Mouse (Mus musculus) cerebellum, adult (tissue): ENCODE measurements around the gene Gm20388.

Experiments
- ATAC-seq: cut with Nextera tagmentation; 2 replicates; pipeline ENCODE4 v1.9.2; 2017; ENCODE audit warnings: mild to moderate bottlenecking, moderate library complexity, mixed read lengths; ENCODE audit not compliant: insufficient number of reproducible peaks, low FRiP score, low TSS enrichment

Gm20388 gene

DNA sequence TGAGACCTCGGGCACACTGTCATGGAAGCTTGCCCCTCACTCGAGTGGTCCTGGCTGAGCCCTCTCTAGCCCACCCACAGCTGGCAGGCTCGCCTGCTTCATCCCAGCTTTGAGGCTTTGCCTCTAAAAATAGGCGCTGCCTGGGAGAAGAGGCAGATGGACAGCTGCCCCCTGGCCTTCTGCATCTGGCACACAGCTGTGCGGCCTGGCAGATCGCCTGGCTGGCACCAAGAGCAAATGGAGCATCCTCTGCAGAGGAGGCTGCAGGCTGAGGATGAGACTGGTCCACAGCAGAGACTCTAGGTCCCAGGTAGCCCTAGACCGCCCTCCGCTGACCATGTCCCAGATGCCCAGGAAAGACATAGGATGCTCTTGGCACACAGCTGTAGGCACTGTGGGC is 2805.9 kb downstream of the Gm20388 start:
- ATAC-seq = no peak

DNA sequence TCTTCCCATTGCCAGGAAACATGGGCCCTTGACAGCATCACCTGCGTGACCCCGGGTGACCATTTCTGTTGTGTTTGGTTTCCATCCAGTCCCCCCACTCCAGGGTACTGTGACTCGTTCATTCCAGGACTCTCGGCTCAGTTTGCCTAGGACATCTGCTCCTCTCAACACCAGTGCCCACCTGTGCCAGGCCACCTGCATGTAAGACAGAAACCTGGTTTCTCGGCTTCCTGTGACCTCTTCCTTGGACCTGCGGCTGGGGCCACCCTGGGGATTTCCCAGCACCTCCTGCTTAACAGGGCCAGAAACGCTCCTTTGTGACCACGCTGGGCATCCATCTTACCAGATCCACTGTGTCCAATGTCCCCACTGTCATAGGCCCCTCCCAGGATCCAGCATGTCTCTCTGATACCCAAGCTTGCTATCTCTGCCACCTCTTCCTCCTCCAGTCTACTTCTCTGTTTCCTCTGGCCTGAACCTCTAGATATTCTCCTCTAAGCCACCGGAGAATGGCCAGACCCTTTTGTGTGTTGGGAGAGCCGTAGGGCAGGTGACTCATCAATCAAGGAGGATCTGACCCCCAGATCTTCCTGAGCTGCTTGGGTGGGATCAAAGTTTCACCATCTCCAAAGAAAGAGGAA is 2807.3 kb downstream of the Gm20388 start:
- no peak for ATAC-seq

DNA sequence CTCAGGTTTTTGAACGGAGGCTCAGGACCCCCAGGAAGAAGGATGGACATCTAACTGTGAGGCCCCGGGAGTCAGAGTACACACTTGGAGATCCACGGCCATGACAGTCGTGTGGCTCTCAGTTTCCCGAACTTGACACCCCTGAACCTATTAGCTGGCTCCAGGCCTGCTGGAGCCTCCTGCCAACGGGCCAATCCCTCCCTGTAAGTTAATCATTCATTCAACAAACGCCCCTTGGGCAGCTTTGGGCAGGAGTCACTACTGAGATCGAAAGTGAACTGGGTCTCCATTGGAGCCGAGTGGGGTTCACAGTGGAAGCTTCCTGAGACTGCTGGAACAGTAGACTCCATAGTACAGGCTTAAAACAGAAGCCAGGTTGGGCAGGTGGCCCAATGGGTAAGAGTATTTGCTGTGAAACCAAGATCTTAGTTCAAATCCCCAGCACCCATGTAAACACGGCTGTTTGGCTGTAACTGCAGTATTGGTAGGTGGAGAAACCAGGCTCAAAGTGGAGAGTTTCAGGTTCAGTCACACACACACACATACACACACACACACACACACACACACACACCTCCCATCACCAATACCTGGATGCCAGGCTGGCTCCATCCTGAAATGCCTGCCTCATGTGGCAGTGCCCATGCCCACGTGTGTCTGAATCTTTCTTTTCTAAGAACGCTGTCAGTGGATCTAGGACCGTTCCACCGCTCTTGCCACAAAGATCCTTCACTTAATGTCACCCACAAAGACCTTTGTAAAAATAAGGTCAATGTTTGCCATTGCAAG is 2808.3 kb downstream of the Gm20388 start:
- no peak for ATAC-seq

- ATAC-seq = no peak
Measured at GRCm38 (mm10) chr8:122719500-122720065, 2808.9 kb downstream of the Gm20388 start.

DNA sequence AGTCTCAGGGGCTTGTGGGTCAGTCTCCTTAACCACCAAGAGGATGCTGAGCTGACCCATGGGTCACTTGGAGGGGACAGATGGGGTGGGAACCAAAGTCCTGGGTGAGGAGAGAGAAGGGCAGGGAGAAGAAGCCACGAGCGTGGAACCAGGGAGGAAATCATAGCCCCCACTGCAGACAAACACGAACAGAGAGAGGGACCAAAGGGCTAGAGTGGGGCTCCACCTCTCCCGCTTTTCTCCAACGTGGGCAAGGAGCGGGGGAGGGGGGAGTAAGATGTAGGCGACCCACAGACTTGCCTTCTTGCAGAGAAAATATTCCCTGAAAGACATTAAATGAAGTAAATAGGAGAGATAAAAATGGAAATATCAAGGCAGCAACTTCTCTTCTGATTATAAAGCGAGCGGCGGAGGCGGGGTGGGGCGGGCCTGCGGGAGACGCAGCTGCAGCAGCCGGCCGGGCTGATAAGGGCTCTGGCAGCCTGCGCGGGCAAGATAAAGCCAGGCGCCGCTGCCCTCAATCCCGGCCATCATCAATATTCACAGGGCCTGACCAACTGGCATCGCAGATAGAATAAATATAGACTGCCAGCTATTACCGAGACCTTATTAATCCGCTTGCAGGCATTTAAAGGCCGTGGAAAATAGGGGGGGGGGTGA is 2809.6 kb downstream of the Gm20388 start:
- ATAC-seq = no peak

DNA sequence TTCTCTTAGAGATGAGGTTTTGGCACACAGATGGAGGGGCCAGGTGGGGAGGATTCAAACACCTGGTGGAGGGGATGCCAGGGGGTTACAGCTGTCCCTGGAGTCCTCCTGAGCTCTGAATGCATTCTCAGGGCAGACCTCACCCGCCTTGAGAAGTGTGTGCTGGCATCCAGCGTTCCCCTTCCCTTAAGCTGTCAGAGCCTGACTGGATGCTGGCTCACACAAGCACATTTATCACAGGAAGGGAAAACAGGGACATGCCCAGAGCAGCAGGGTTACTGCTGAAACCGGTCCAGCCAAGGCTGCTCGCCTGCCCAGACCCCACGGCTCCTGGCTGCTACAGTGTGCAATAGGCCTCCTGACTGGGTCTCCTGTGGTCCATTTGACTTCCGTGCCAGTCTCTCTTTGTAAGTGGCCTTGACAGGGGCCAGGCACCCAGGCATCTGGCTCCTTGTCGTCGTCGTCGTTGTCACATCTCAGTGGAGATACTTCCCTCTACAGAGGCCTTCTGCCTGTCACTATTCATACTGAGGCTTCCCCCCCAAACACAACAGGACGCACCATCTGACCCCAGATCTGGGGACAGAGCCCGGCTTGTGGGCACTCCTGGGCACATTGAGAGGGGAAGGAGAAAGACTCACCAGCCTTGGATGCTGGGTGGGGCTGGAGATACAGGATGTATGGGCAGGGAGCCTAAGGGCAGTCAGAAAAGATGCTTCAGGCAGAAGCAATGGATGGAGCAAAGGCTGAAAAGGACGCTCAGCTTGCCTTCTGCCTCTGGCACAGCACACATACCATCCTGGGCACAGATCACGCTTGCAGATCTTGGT is 2810.4 kb downstream of the Gm20388 start:
- peak; percentile 27; the same call in 1 of the 2 replicates for ATAC-seq

DNA sequence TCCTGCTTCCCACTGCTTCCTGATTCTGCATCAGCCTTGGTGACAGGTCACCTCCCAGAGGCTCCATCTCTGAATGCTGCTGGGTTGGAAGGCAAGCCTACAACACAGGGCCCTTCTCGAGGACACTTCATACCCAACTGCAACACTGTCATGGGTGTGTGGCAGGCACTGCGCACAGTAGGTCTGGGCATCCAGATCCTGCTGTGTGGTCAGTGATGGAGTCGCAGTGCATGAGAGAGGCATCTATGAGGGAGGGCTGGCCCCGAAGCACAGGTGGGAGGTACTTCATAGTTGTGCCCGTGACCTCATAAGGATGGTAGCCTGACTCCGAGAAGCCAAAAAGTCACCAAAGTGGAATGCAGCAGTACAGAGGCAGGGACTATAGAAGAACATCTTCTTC is 2814.5 kb downstream of the Gm20388 start:
- no peak for ATAC-seq

- no peak for ATAC-seq
Measured at GRCm38 (mm10) chr8:122726789-122727188, 2816.1 kb downstream of the Gm20388 start.

GRCm38 (mm10) chr8:122727412-122727811 is 2816.8 kb downstream of the Gm20388 start:
- ATAC-seq = no peak

- no peak for ATAC-seq
Measured at GRCm38 (mm10) chr8:122728630-122729029, 2818.0 kb downstream of the Gm20388 start.

DNA sequence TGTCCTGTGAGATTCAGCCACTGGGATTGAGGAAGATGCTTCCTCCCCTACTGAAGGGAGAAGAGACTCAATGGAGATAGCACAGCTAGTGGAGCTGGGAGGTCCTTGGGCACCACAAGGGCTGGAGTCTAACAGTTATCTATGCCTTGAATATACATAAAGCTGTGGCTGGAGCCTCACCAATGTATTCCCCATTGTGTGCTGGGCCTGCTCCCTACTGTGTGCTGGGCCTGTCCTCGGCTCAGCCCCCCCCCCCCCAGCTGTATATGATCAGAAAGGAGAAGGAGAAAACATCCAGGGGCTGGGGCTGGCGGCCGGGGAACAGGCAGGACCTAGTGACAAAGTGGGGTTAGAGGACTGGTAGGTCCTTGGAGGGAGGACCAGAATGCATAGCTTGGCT is 2824.5 kb downstream of the Gm20388 start:
- ATAC-seq = no peak

- peak; percentile 7; the same call in 1 of the 2 replicates for ATAC-seq
Measured at GRCm38 (mm10) chr8:122735542-122736473, 2825.2 kb downstream of the Gm20388 start.

DNA sequence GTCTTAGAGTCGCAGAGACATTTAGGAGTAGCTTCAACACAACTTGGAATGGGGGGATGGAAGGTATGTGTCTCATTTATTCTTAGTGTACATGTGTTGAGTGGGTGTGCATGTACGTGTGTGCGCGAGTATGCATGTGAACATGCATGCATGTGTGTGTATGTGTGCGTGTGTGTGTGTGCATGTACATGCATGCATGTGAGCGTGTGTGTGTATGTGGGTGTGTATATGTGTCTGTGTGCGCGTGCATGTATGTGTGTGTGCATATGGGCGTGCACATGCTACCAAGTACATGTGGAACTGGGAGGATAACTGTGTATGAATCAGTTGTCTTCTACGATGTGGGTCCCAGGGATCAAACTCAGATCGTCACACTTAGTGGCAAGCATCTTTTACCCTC is 2826.0 kb downstream of the Gm20388 start:
- ATAC-seq = no peak

DNA sequence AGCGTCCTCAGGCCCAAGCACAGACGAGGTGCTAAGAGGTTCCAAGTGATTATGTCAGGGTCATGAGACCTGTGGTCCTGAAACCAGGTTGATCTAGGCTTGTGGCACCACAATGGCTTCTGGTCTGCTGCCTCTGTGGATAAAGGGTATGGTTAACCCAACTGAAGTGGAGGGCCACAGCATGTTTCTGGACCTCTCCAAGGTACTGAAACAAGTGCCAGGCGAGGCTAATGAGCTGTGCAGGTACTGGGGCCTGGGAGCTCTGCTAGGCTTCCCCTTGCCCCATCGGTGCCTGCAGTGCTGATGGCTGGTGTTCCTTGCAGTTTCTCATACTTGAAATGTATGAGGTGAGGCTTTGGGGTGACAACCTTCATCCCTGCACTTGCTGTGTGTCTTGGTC is 2826.4 kb downstream of the Gm20388 start:
- ATAC-seq = no peak

- ATAC-seq = no peak
Measured at GRCm38 (mm10) chr8:122737886-122738285, 2827.2 kb downstream of the Gm20388 start.

DNA sequence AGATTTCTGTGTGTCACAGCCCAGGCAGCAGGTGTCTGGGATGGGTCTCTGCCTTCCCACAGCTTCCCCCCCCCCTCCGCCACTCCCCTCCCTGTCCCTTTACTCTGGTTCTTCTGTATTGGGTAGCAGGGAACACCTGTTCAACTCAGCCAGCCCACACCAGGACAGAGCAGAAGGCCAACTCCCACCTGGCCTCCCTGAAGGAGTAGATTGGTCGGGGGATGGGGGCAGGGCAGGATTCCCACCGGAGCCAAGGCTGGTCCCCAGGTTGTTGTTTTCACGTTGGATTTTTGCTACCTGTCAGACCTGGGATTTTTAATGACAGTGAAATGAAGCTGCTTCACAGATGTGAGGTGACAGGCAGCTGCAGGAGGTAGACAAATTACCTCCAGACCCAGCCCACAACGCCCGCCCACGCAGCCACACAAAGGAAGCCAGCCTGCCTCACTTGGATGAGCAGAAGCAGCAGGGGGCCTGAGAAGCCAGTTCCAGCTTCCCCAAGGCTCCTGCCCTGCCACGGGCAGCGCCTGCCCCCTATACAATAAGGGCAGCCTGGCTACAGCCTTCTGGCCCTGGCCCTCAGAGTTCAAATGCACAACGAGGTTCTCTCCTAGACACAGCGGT is 2828.6 kb downstream of the Gm20388 start:
- peak; percentile 23; the same call in 1 of the 2 replicates for ATAC-seq

DNA sequence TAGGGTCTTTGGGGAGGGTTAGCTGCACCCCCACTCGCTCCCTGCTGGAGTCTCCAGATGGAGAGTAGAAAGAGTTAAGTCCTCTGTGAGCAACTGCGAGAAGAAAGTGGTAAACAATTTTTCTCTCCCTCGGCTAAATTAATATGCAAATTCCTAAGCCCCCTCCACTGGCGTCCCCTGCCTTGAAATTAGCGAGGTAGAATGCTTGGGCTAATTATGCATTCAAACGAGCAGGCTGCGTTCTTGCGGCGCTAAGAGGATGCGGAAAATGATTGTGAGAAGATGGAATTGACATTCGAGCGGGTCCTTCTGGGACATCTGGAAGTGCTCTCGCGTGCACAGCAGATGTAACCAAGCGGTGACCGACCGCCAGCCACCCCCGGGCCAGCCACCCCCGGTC is 2831.8 kb downstream of the Gm20388 start:
- ATAC-seq = no peak

DNA sequence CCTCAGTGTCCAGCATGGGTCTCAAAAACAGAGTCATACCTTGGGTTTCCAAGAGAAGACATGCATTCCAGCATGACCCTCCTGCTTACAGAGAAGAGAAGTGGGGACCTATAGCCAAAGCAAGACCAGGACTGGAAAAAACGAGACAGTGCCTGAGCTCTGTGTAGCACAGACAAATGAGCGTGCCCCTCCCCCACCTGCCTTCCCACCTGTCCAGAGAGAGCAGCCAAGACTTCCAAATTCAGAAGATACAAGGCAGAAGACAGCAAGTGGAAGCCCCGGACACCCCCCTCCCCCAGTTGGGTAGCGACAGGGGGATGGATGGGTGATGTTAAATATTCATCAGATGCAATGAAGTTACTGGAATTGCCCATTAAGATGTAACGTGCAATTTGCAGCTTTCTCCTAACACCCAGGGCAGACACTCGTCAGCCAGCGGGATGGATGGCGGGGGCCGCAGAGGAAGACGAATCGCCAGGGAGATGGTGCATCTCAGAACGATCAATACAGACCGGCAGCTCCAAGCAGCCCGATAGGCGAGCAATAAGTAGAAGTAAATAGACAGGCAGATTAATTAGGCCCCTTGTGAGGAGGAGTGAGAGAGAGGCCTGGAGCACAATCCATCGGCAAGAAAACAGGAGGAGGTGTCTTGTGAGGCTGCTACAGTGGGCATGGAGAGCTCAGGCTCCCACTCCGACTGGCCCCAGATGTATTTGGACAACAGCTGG is 2834.5 kb downstream of the Gm20388 start:
- no peak for ATAC-seq
